Mouse (Mus musculus) CD4-positive naive resting alpha-beta T cell, adult 57 days (primary cell): ENCODE results near the gene Krt31. TPM values are rescaled to one million over a fixed set of nuclear protein-coding genes. Genes with fewer than 3 reads are reported as not detected.

Experiments used
- total RNA-seq: library from RNA; stranded (reverse); gene quantifications from one replicate; pipeline ENCODE4 v1.2.4, GENCODE M21; 2023

Krt31 gene
- not detected for total RNA-seq

DNA sequence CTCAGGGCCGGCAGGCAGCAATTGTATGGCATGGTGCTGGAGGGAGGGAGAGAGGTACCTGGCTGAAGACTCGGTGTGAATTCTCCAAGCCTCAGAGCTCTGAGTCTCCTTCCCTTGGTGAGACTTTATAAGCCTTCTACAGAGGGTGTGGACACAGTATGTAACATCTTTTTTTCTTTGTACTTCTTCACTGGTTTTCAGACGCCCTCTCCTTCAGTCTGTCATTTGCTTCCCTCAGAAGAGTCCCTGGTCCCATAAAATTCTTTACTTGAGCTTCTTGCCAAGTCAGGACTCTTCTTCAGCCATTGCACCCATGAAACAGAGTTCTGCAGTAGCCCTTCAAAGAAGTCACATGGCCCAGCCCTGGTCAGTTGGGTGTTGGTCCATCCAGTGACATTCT lies at the start of gene Krt31:
Gene Krt31, minus strand, starts transcription at position 101 of the 400 bp plus-strand sequence.

DNA sequence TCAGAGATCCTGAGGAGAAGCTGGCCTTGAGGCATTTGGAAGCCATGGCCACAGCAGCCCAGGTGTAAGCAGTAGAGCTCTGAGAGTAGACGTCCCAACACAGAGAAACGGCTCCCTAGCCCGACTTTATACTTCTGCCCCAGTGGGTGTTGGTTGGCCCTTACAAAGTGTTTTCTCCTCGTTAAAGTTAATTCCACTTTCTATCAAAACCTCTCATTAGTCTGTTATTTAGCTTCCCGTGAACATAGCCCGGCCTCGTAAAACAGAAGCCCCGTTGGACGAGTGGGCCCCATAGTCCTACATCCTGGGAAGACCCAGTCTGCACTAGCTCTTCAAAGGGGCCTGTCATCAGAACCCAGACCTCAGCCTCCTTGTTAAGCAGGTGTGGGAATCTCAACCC lies 45.8 kb upstream of the Krt31 start, which contains the start of gene Krt35:
Gene Krt35, minus strand, starts transcription at position 101 of the 400 bp plus-strand sequence.

DNA sequence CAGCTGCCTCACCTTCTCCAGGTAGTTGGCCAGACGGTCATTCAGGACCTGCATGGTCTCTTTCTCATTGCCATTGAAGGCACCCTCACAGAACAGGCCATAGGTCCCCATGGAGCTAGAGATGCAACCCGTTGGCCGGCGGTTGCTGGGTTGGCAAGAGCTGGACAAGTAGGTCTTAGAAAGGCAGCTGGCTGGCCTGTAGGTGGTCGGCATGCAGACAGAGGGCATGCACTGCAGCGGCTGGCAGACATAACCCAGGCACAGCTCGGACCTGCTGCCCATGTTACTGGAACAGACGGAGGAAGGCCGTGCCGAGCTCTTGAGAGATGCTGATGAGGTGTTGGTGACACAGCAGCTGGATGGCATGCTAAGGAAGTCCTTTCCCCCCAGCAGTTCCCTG lies 37.5 kb upstream of the Krt31 start, which contains the start of gene Krt32:
Gene Krt32, minus strand, starts transcription at position 366 of the 400 bp plus-strand sequence.

DNA sequence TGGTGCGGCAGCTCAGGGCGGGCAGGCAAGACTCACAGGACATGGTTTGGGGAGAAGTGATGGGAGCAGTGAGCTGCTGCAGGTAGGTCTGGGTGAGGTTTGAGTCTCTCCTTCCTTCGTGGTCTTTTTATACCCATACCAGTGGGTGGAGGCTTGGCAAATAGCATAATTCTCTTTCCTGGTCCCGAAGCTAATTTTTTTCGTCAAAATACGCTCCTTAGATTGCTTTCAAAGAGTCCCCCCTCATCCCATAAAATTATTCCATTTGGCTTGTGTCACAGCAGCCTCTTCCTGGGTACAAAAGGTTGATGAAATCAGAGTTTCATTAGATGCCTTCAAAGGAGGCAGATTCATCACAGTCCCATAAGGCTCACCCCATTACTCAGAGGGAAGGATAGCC lies 8.9 kb downstream of the Krt31 start, which contains the start of gene Krt34:
Gene Krt34, minus strand, starts transcription at position 101 of the 400 bp plus-strand sequence.

DNA sequence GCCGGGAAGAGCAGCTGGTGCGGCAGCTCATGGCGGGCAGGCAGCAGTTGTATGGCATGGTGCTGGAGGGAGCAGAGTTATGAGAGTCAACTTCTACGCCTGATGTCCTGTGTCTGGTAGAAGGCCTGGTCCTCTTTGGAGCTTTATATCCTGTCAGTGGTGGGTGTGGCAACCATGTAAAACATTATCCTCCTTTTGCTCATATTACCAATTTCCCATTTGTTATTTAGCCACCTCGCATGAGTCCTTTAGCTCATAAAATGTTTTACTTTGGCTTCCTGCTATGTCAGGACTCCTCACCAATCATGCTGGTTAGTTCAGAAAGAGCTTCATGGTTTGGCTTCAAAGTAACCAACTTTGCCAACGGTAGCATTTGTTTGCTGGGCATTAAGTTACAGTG lies 20.6 kb downstream of the Krt31 start, which contains the start of gene Krt33b:
Gene Krt33b, minus strand, starts transcription at position 101 of the 400 bp plus-strand sequence.

DNA sequence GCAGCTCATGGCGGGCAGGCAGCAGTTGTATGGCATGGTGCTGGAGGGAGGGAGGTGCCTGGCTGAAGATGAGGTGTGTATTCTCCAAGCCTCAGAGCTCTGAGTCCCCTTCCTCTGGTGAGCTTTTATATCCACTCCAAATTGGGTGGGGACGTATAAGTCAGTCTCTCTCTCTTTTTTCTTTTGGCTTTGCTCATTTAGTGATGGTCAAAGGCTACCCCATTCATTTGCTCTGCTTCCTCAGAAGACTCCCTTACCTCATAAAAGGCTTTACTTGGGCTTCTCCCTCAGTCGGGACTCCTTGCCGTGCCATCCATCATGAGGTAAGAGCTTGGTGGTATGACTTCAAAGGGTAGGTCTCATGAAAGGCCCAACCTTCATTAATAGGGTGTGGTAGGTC lies 34.2 kb downstream of the Krt31 start, which contains the start of gene Krt33a:
Gene Krt33a, minus strand, starts transcription at position 101 of the 400 bp plus-strand sequence.

Other genes with a start within 250 kb of the Krt31 start
- not detected for gene Gm11554, start 246.1 kb downstream of the Krt31 start, total RNA-seq
- gene Krtap4-13, start 240.7 kb downstream of the Krt31 start, total RNA-seq, result not detected
- not detected for gene Gm11564, start 234.9 kb downstream of the Krt31 start, total RNA-seq
- gene 2300003K06Rik, start 212.5 kb downstream of the Krt31 start, total RNA-seq, result not detected
- not detected for gene Krtap4-16, start 198.9 kb downstream of the Krt31 start, total RNA-seq
- gene Gm11568, start 192.6 kb downstream of the Krt31 start, total RNA-seq, result not detected
- gene Gm11559, start 186.1 kb downstream of the Krt31 start, total RNA-seq, result not detected
- gene Krtap9-1, start 177.2 kb downstream of the Krt31 start, total RNA-seq, result not detected
- gene Gm11567, start 171.4 kb downstream of the Krt31 start, total RNA-seq, result not detected
- gene Krtap31-1, start 142.6 kb downstream of the Krt31 start, total RNA-seq, result not detected
- gene Gm11565, start 135.8 kb downstream of the Krt31 start, total RNA-seq, result not detected
- not detected for gene Krtap31-2, start 114.3 kb downstream of the Krt31 start, total RNA-seq
- not detected for gene Krtap9-5, start 102.1 kb downstream of the Krt31 start, total RNA-seq
- not detected for gene Krtap29-1, start 71.5 kb downstream of the Krt31 start, total RNA-seq
- not detected for gene Krtap16-1, start 64.0 kb downstream of the Krt31 start, total RNA-seq
- gene Krtap17-1, start 56.6 kb downstream of the Krt31 start, total RNA-seq, result not detected
- gene Krt33a, start 34.3 kb downstream of the Krt31 start, total RNA-seq, result not detected
- not detected for gene Krt33b, start 20.7 kb downstream of the Krt31 start, total RNA-seq
- gene Krt34, start 9.0 kb downstream of the Krt31 start, total RNA-seq, result not detected
- gene Krt32, start 37.7 kb upstream of the Krt31 start, total RNA-seq, result not detected
- gene Krt35, start 45.7 kb upstream of the Krt31 start, total RNA-seq, result not detected
- gene Krt36, start 55.1 kb upstream of the Krt31 start, total RNA-seq, result not detected
- gene Krt13, start 71.0 kb upstream of the Krt31 start, total RNA-seq, result not detected
- not detected for gene Krt15, start 85.4 kb upstream of the Krt31 start, total RNA-seq
- gene Krt19, start 98.1 kb upstream of the Krt31 start, total RNA-seq, result 4.8 TPM
- not detected for gene Krt9, start 142.7 kb upstream of the Krt31 start, total RNA-seq
- gene Krt14, start 157.0 kb upstream of the Krt31 start, total RNA-seq, result not detected
- not detected for gene Krt16, start 198.4 kb upstream of the Krt31 start, total RNA-seq
- gene Krt17, start 210.5 kb upstream of the Krt31 start, total RNA-seq, result not detected
- gene Krt42, start 219.3 kb upstream of the Krt31 start, total RNA-seq, result not detected